Mouse (Mus musculus) olfactory bulb, adult 2 months (tissue): ENCODE data around the gene Gsdma3. TPM values are rescaled to one million over a fixed set of nuclear protein-coding genes. Genes with fewer than 3 reads are reported as not detected.

ENCODE experiments used
- H3K27ac ChIP-seq: fragments of 200-500 bp; 2 replicates; pipeline ENCODE4 v1.5.1; 2012; ENCODE audit warnings: low read depth, low read length; ENCODE audit not compliant: insufficient read depth
- H3K4me1 ChIP-seq: fragments of 200-500 bp; 2 replicates; pipeline ENCODE4 v1.6.1; 2012; ENCODE audit warnings: low read length; ENCODE audit not compliant: control insufficient read depth, insufficient read depth
- H3K4me3 ChIP-seq: fragments of 200-500 bp; 2 replicates; pipeline ENCODE4 v1.5.1; 2012; ENCODE audit warnings: mild to moderate bottlenecking, low read depth, low read length, moderate library complexity; ENCODE audit not compliant: insufficient read depth
- CTCF ChIP-seq: fragments of 200-500 bp; IDR thresholded peaks from 2 replicates; pipeline ENCODE4 v1.5.1; 2012; ENCODE audit warnings: low read depth, mild to moderate bottlenecking, low read length, moderate library complexity; ENCODE audit not compliant: insufficient read depth
- POLR2A ChIP-seq: fragments of 200-500 bp; IDR thresholded peaks from 2 replicates; pipeline ENCODE4 v1.6.1; 2012; ENCODE audit warnings: mild to moderate bottlenecking, low read depth, low read length, moderate library complexity; ENCODE audit not compliant: insufficient read depth
- WGBS: fragments of 180-500 bp; shearing (Covaris S2); methylation state at CpG from one replicate; pipeline ENCODE4 v1.1.7; 2018; 5-methylcytosine and 5-hydroxymethylcytosine counted together
- polyA plus RNA-seq: library from polyadenylated mRNA; stranded (reverse); fragments of >200 nt; gene quantifications from 2 replicates; pipeline ENCODE4 v1.2.4, GENCODE M21; 2012; ENCODE audit warnings: low replicate concordance; ENCODE audit not compliant: missing spikeins, insufficient read depth, insufficient read length

Gsdma3 gene
- polyA plus RNA-seq = not detected in 2 replicates

- TF ChIP-seq POLR2A = no peak
- TF ChIP-seq CTCF = no peak
- no peak within 1 kb of the TSS for H3K4me3 ChIP-seq
- no peak within 1 kb of the TSS for H3K27ac ChIP-seq
- WGBS = 88% methylated on average over 10 of the region's 10 CpGs
- H3K4me1 ChIP-seq = no peaks in the 10 kb centered on the region
Observed at GRCm38 (mm10) chr11:98625611-98626410, at the start of gene Gsdma3, which contains the start of gene Gm12355. TSS of gene Gsdma3 (plus strand) at chr11:98626360. TSS of gene Gm12355 (minus strand) at chr11:98625661.

- no peak overlapping the region for H3K27ac ChIP-seq
Observed at GRCm38 (mm10) chr11:98577776-98578175, 48.4 kb upstream of the Gsdma3 start.

GRCm38 (mm10) chr11:98580301-98581121, 45.6 kb upstream of the Gsdma3 start:
- H3K4me3 ChIP-seq = no peak overlapping the region
- H3K27ac ChIP-seq = no peak overlapping the region
- WGBS = 71% methylated on average over 16 of the region's 16 CpGs
- H3K4me1 ChIP-seq = peaks cover 10% of the 10 kb centered on the region
- TF ChIP-seq POLR2A (no peak), CTCF (no peak)

More at GRCm38 (mm10) chr11:98577776-98578175, 48.4 kb upstream of the Gsdma3 start:
- no peaks in the 10 kb centered on the region for H3K4me1 ChIP-seq
- TF ChIP-seq CTCF = no peak
- no peak for TF ChIP-seq POLR2A
- no peak overlapping the region for H3K4me3 ChIP-seq
- 62% methylated on average over 5 of the region's 5 CpGs for WGBS

- no peak overlapping the region for H3K4me3 ChIP-seq
- 63% methylated on average over 17 of the region's 17 CpGs for WGBS
- no peak overlapping the region for H3K27ac ChIP-seq
Observed at GRCm38 (mm10) chr11:98581286-98582029, 44.7 kb upstream of the Gsdma3 start.

GRCm38 (mm10) chr11:98582030-98582388, 44.2 kb upstream of the Gsdma3 start:
- 81% methylated on average over 8 of the region's 8 CpGs for WGBS
- Histone ChIP-seq H3K4me3 (no peak overlapping the region), H3K27ac (no peak overlapping the region), H3K4me1 (peaks cover 14% of the 10 kb centered on the region)
- TF ChIP-seq CTCF (no peak), POLR2A (no peak)

More at GRCm38 (mm10) chr11:98581286-98582029, 44.7 kb upstream of the Gsdma3 start:
- H3K4me1 ChIP-seq = peaks cover 14% of the 10 kb centered on the region
- TF ChIP-seq CTCF (no peak), POLR2A (no peak)

- WGBS = 89% methylated on average over 12 of the region's 12 CpGs
- H3K4me1 ChIP-seq = peaks cover 17% of the 10 kb centered on the region
- no peak overlapping the region for H3K4me3 ChIP-seq
- H3K27ac ChIP-seq = no peak overlapping the region
- TF ChIP-seq CTCF (no peak), POLR2A (no peak)
Observed at GRCm38 (mm10) chr11:98582551-98583264, 43.5 kb upstream of the Gsdma3 start.

- WGBS = 88% methylated on average over 3 of the region's 3 CpGs
- Histone ChIP-seq H3K4me1 (peaks cover 19% of the 10 kb centered on the region), H3K4me3 (no peak overlapping the region), H3K27ac (no peak overlapping the region)
- TF ChIP-seq CTCF (no peak), POLR2A (no peak)
Observed at GRCm38 (mm10) chr11:98583265-98583552, 43.0 kb upstream of the Gsdma3 start.

- TF ChIP-seq CTCF (no peak), POLR2A (no peak)
- WGBS = 48% methylated on average over 3 of the region's 3 CpGs
Observed at GRCm38 (mm10) chr11:98583571-98583970, 42.6 kb upstream of the Gsdma3 start.

More at GRCm38 (mm10) chr11:98583571-98583970, 42.6 kb upstream of the Gsdma3 start:
- no peak overlapping the region for H3K4me3 ChIP-seq
- no peak overlapping the region for H3K27ac ChIP-seq
- H3K4me1 ChIP-seq = peaks cover 22% of the 10 kb centered on the region
